Mouse (Mus musculus) MEL (cell line): ENCODE results near the gene AB124611.

Experiments used
- BHLHE40 ChIP-seq: IDR thresholded peaks from 2 replicates; pipeline ENCODE4 v1.6.1; 2012; ENCODE audit warnings: low read depth, mild to moderate bottlenecking, inconsistent platforms, low read length, improper control_type of control experiment, borderline replicate concordance
- CTCF ChIP-seq, 3 experiments: IDR thresholded peaks in 2 of 3; conservative IDR thresholded peaks in 1 of 3; 2 replicates each; pipeline ENCODE4 v1.5.1; 2011 to 2012; ENCODE audit warnings: low read length in 3 of 3, low read depth in 2 of 3, mild to moderate bottlenecking in 2 of 3, improper control_type of control experiment in 1 of 3, inconsistent platforms in 1 of 3, mixed read lengths in 1 of 3, moderate library complexity in 1 of 3; ENCODE audit not compliant: control insufficient read depth in 1 of 3, insufficient read depth in 1 of 3, poor library complexity in 1 of 3, severe bottlenecking in 1 of 3
- EP300 ChIP-seq, 2 experiments: IDR thresholded peaks; 2 replicates each; pipeline ENCODE4 v1.6.1; 2011; ENCODE audit warnings: improper control_type of control experiment in 2 of 2, low read length in 2 of 2, low read depth in 1 of 2, mild to moderate bottlenecking in 1 of 2
- POLR2A ChIP-seq, 2 experiments: IDR thresholded peaks; 2 replicates each; pipeline ENCODE4 v1.6.1; 2011 to 2012; ENCODE audit warnings: low read length in 2 of 2, mild to moderate bottlenecking in 2 of 2, control low read depth in 1 of 2, improper control_type of control experiment in 1 of 2, low read depth in 1 of 2, moderate library complexity in 1 of 2; ENCODE audit not compliant: control insufficient read depth in 1 of 2, insufficient read depth in 1 of 2, poor library complexity in 1 of 2

- TF ChIP-seq BHLHE40 (no peak), CTCF (IDR thresholded peaks at IDR 0.05 in 2 of 3, conservative IDR thresholded peaks at IDR 0.05 in 1 of 3; ENCODE audit: control insufficient read depth in 1 of 3, insufficient read depth in 1 of 3, low read depth in 2 of 3, low read length in 3 of 3, poor library complexity in 1 of 3, severe bottlenecking in 1 of 3) (no peak), POLR2A (IDR thresholded peaks at IDR 0.05; ENCODE audit: control insufficient read depth in 1 of 2, insufficient read depth in 1 of 2, low read depth in 1 of 2, low read length in 2 of 2, poor library complexity in 1 of 2) (no peak), EP300 (IDR thresholded peaks at IDR 0.05; ENCODE audit: low read depth in 1 of 2, low read length in 2 of 2) (no peak)
Measured at GRCm38 (mm10) chr9:21568657-21569255, 42.8 kb downstream of the AB124611 start.
